Mouse (Mus musculus) CH12.LX (cell line): ENCODE measurements around the gene Rnf144a. TPM values are rescaled to one million over a fixed set of nuclear protein-coding genes. Genes with fewer than 3 reads are reported as not detected.

Experiments
- DNase-seq: peaks from one replicate; pipeline ENCODE4 v3.0.0-alpha.2; 2013; ENCODE audit errors: extremely low read depth
- H3K27ac ChIP-seq: 2 replicates; pipeline ENCODE4 v1.5.1; 2012; ENCODE audit warnings: low read depth, mild to moderate bottlenecking, control low read depth, moderate library complexity; ENCODE audit not compliant: insufficient read depth
- H3K27me3 ChIP-seq: replicated peaks from 2 replicates; pipeline ENCODE3; 2012; ENCODE audit warnings: inconsistent platforms
- H3K36me3 ChIP-seq, 2 experiments: replicated peaks in 1 of 2; 2 replicates each; pipeline versions ENCODE3 to v1.6.1; 2012; ENCODE audit warnings: inconsistent platforms in 1 of 2, low read length in 1 of 2, mild to moderate bottlenecking in 1 of 2, mixed read lengths in 1 of 2, moderate library complexity in 1 of 2; ENCODE audit not compliant: control insufficient read depth in 1 of 2, insufficient read depth in 1 of 2
- H3K4me1 ChIP-seq, 2 experiments: 2 replicates each; pipeline ENCODE4 v1.6.1; 2012; ENCODE audit warnings: inconsistent platforms in 1 of 2, moderate library complexity in 1 of 2; ENCODE audit not compliant: insufficient read depth in 2 of 2, control insufficient read depth in 1 of 2
- H3K4me2 ChIP-seq: 2 replicates; pipeline ENCODE4 v1.6.1; 2012; ENCODE audit warnings: low read depth, mild to moderate bottlenecking, control low read depth; ENCODE audit not compliant: poor library complexity, insufficient read depth, severe bottlenecking
- H3K4me3 ChIP-seq, 3 experiments: fragments of 150-350 bp in 1 of 3; sonication (generic) in 1 of 3; replicated peaks in 1 of 3; 2 replicates each; pipeline versions ENCODE3 to v1.5.1; 2011 to 2012; ENCODE audit warnings: low read depth in 2 of 3, low read length in 2 of 3, mild to moderate bottlenecking in 2 of 3, moderate library complexity in 2 of 3, control low read depth in 1 of 3, improper control_type of control experiment in 1 of 3, inconsistent platforms in 1 of 3, mixed read lengths in 1 of 3; ENCODE audit not compliant: poor library complexity in 1 of 3
- H3K79me2 ChIP-seq: replicated peaks from 2 replicates; pipeline ENCODE4 v1.6.1; 2012; ENCODE audit warnings: mild to moderate bottlenecking, moderate library complexity; ENCODE audit not compliant: control insufficient read depth, poor library complexity, insufficient read depth, severe bottlenecking; ENCODE audit errors: extremely low read depth
- H3K9ac ChIP-seq: 2 replicates; pipeline ENCODE4 v1.6.1; 2012; ENCODE audit warnings: low read depth, mild to moderate bottlenecking, control low read depth, moderate library complexity; ENCODE audit not compliant: insufficient read depth
- H3K9me3 ChIP-seq: replicated peaks from 2 replicates; pipeline ENCODE3; 2012; ENCODE audit warnings: low read length, inconsistent platforms, mixed read lengths
- CHD2 ChIP-seq: IDR thresholded peaks from 2 replicates; pipeline ENCODE4 v1.6.1; 2011; ENCODE audit warnings: low read length, improper control_type of control experiment
- CTCF ChIP-seq, 2 experiments: IDR thresholded peaks in 1 of 2; conservative IDR thresholded peaks in 1 of 2; 2 replicates each; pipeline ENCODE4 v1.5.1; 2011 to 2012; ENCODE audit warnings: low read depth in 2 of 2, low read length in 2 of 2, improper control_type of control experiment in 1 of 2, inconsistent platforms in 1 of 2, mild to moderate bottlenecking in 1 of 2, moderate library complexity in 1 of 2
- EP300 ChIP-seq: IDR thresholded peaks from 2 replicates; pipeline ENCODE4 v1.6.1; 2011; ENCODE audit warnings: low read length, improper control_type of control experiment
- ETS1 ChIP-seq: conservative IDR thresholded peaks from 2 replicates; pipeline ENCODE4 v1.6.1; 2012; ENCODE audit warnings: low read depth, mild to moderate bottlenecking, inconsistent platforms, low read length, improper control_type of control experiment, moderate library complexity
- HCFC1 ChIP-seq: IDR thresholded peaks from 2 replicates; pipeline ENCODE4 v1.6.1; 2012; ENCODE audit warnings: low read depth, mild to moderate bottlenecking, inconsistent platforms, low read length, improper control_type of control experiment
- JUN ChIP-seq: IDR thresholded peaks from 2 replicates; pipeline ENCODE4 v1.6.1; 2011; ENCODE audit warnings: low read depth, mild to moderate bottlenecking, low read length, improper control_type of control experiment, moderate library complexity; ENCODE audit not compliant: insufficient read depth
- MAX ChIP-seq: IDR thresholded peaks from 2 replicates; pipeline ENCODE4 v1.6.1; 2011; ENCODE audit warnings: low read length, improper control_type of control experiment
- MYC ChIP-seq: IDR thresholded peaks from 2 replicates; pipeline ENCODE4 v1.6.1; 2011; ENCODE audit warnings: low read depth, mild to moderate bottlenecking, improper control_type of control experiment, low read length
- POLR2AphosphoS2 ChIP-seq: IDR thresholded peaks from 2 replicates; pipeline ENCODE4 v1.6.1; 2011; ENCODE audit warnings: low read depth, low read length, improper control_type of control experiment
- SIN3A ChIP-seq: IDR thresholded peaks from 2 replicates; pipeline ENCODE4 v1.6.1; 2012; ENCODE audit warnings: low read length, improper control_type of control experiment, inconsistent platforms
- SMC3 ChIP-seq: IDR thresholded peaks from 2 replicates; pipeline ENCODE4 v1.6.1; 2011; ENCODE audit warnings: low read depth, low read length, improper control_type of control experiment
- TCF12 ChIP-seq: IDR thresholded peaks from 2 replicates; pipeline ENCODE4 v1.6.1; 2014; ENCODE audit warnings: low read depth, mild to moderate bottlenecking, inconsistent platforms, low read length, improper control_type of control experiment
- UBTF ChIP-seq: IDR thresholded peaks from 2 replicates; pipeline ENCODE4 v1.6.1; 2012; ENCODE audit warnings: low read depth, mild to moderate bottlenecking, inconsistent platforms, low read length, improper control_type of control experiment, moderate library complexity
- USF1 ChIP-seq: IDR thresholded peaks from 2 replicates; pipeline ENCODE4 v1.6.1; 2014; ENCODE audit warnings: low read depth, mild to moderate bottlenecking, inconsistent platforms, low read length, improper control_type of control experiment
- ZMIZ1 ChIP-seq: IDR thresholded peaks from 2 replicates; pipeline ENCODE4 v1.6.1; 2012; ENCODE audit warnings: low read depth, mild to moderate bottlenecking, inconsistent platforms, low read length, improper control_type of control experiment
- dilution Hi-C: fragments of 300-500 bp; cut with MboI; formaldehyde crosslinking; loops from 2 replicates; pipeline ENCODE4 v1.14.3; 2020; ENCODE audit warnings: low sequenced_read_pairs; ENCODE audit not compliant: extremely low pct_unique_long_range_greater_than_20kb, extremely low pct_ligation_motif_present
- in situ Hi-C: fragments of 300-500 bp; cut with MboI; formaldehyde crosslinking; loops from 3 replicates; pipeline ENCODE4 v1.14.3; 2019; ENCODE audit warnings: low sequenced_read_pairs, low pct_ligation_motif_present, low pct_unique_long_range_greater_than_20kb, mixed read lengths
- polyA plus RNA-seq: library from polyadenylated mRNA; unstranded; fragments of >175 nt; gene quantifications from 2 replicates; pipeline ENCODE4 v1.2.1, GENCODE M21; 2012; ENCODE audit warnings: low read depth; ENCODE audit not compliant: insufficient read length
- total RNA-seq, 2 experiments: library from RNA; depleted of rRNA; stranded (reverse); fragments of 300-350 nt in 1 of 2; fragments of >200 nt in 1 of 2; gene quantifications; 2 replicates each; pipeline ENCODE4 v1.2.3; 2012 to 2014

Rnf144a gene
- total and polyA plus RNA-seq, 3 experiments: 0.04 to 0.57 (median 0.52) TPM

DNA sequence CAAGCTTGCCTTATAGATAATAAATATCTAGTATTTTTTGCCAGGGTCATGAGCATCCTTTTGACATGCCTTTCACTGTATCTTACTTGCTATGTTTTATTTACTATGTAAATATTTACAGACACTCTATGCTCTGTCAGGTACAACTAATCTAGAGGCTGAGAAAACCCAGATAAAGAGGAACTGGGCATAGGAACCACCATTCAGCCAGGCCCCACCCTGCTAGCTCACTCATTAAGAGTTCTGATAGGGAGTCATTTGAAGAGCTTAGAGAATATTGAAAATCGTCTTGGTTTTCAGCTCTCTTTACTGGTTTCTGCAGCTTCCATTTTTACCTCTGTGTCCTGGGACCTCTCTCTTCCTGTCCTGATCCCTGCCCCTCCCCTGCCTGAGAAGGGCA lies 36.1 kb upstream of the Rnf144a start:
- TF ChIP-seq UBTF (no peak), SIN3A (no peak), USF1 (no peak), POLR2AphosphoS2 (no peak), ETS1 (no peak), SMC3 (no peak), MYC (no peak), CHD2 (no peak), MAX (no peak), ZMIZ1 (no peak)
- dilution Hi-C loops: no loop called here
- Histone ChIP-seq H3K9ac (no peak overlapping the region), H3K27me3 (no peaks in the 10 kb centered on the region), H3K4me1 (peaks cover 0 to 3% of the 10 kb centered on the region in 2 experiments; a peak in 2 of 4 replicates), H3K27ac (no peak overlapping the region), H3K4me2 (no peak overlapping the region), H3K36me3 (no peaks in the 10 kb centered on the region), H3K79me2 (no peaks in the 10 kb centered on the region), H3K9me3 (no peaks in the 10 kb centered on the region), H3K4me3 (no peak overlapping the region)
- in situ Hi-C loops: no loop called here
- peak; percentile 5 for DNase-seq

GRCm38 (mm10) chr12:26449483-26449882 lies 34.4 kb upstream of the Rnf144a start:
- H3K9me3 ChIP-seq: no peaks in the 10 kb centered on the region
- no peaks in the 10 kb centered on the region for H3K36me3 ChIP-seq
- dilution Hi-C loops (no loop called here), in situ Hi-C loops (no loop called here)
- no peak overlapping the region for H3K9ac ChIP-seq
- no peak overlapping the region for H3K4me2 ChIP-seq
- H3K27me3 ChIP-seq: no peaks in the 10 kb centered on the region
- H3K4me3 ChIP-seq: no peak overlapping the region
- no peak overlapping the region for H3K27ac ChIP-seq
- DNase-seq: no peak
- 0 out of 4 replicates have a peak, but pooled peaks cover 0 to 1% of the 10 kb centered on the region in 2 experiments for H3K4me1 ChIP-seq
- H3K79me2 ChIP-seq: no peaks in the 10 kb centered on the region
- no peak for TF ChIP-seq HCFC1
- TF ChIP-seq EP300: no peak
- TF ChIP-seq SMC3: no peak
- TF ChIP-seq CHD2: no peak
- no peak for TF ChIP-seq SIN3A
- no peak for TF ChIP-seq TCF12
- no peak for TF ChIP-seq JUN
- no peak for TF ChIP-seq CTCF (conservative IDR thresholded peaks at IDR 0.05 in 1 of 2, IDR thresholded peaks at IDR 0.05 in 1 of 2; ENCODE audit: low read depth in 2 of 2, low read length in 2 of 2)
